Mouse (Mus musculus) layer of hippocampus, adult 9-11 months (tissue): ENCODE results near the gene Lrrc8c.

Source experiments
- DNase-seq: peaks from one replicate; pipeline ENCODE4 v3.0.0; 2022

Gene Lrrc8c

GRCm38 (mm10) chr5:105508813-105509212 is 10.4 kb upstream of the Lrrc8c start:
- DNase-seq: no peak

GRCm38 (mm10) chr5:105512297-105512696 is 6.9 kb upstream of the Lrrc8c start:
- DNase-seq: no peak

- DNase-seq: no peak
These were observed 3.7 kb upstream of the Lrrc8c start for GRCm38 (mm10) chr5:105515532-105515931.

GRCm38 (mm10) chr5:105516290-105516689 is 2.9 kb upstream of the Lrrc8c start:
- DNase-seq: no peak

GRCm38 (mm10) chr5:105517992-105518625 is 1.1 kb upstream of the Lrrc8c start:
- DNase-seq: no peak

GRCm38 (mm10) chr5:105518626-105519095 is 527 bp upstream of the Lrrc8c start:
- DNase-seq: peak; percentile 45

- DNase-seq: no peak
These were observed 750 bp downstream of the Lrrc8c start for GRCm38 (mm10) chr5:105519976-105520300.

GRCm38 (mm10) chr5:105520442-105520965 is 1.3 kb downstream of the Lrrc8c start:
- no peak for DNase-seq

GRCm38 (mm10) chr5:105523452-105523851 is 4.3 kb downstream of the Lrrc8c start:
- DNase-seq: no peak

- DNase-seq: no peak
These were observed 5.8 kb downstream of the Lrrc8c start for GRCm38 (mm10) chr5:105525004-105525403.

- no peak for DNase-seq
These were observed 7.0 kb downstream of the Lrrc8c start for GRCm38 (mm10) chr5:105526107-105526645.

GRCm38 (mm10) chr5:105526766-105527165 is 7.6 kb downstream of the Lrrc8c start:
- no peak for DNase-seq

GRCm38 (mm10) chr5:105527477-105528331 is 8.5 kb downstream of the Lrrc8c start:
- no peak for DNase-seq

GRCm38 (mm10) chr5:105530576-105530975 is 11.4 kb downstream of the Lrrc8c start:
- DNase-seq: no peak

GRCm38 (mm10) chr5:105535186-105535585 is 16.0 kb downstream of the Lrrc8c start:
- DNase-seq: no peak

GRCm38 (mm10) chr5:105536172-105536571 is 17.0 kb downstream of the Lrrc8c start:
- DNase-seq: no peak

- no peak for DNase-seq
These were observed 18.0 kb downstream of the Lrrc8c start for GRCm38 (mm10) chr5:105537101-105537723.

GRCm38 (mm10) chr5:105541051-105541450 is 21.9 kb downstream of the Lrrc8c start:
- DNase-seq: no peak

GRCm38 (mm10) chr5:105545126-105545525 is 25.9 kb downstream of the Lrrc8c start:
- no peak for DNase-seq

- no peak for DNase-seq
These were observed 27.9 kb downstream of the Lrrc8c start for GRCm38 (mm10) chr5:105547115-105547514.

GRCm38 (mm10) chr5:105551808-105552207 is 32.6 kb downstream of the Lrrc8c start:
- no peak for DNase-seq

- no peak for DNase-seq
These were observed 37.1 kb downstream of the Lrrc8c start for GRCm38 (mm10) chr5:105556291-105556690.

GRCm38 (mm10) chr5:105557346-105557745 is 38.2 kb downstream of the Lrrc8c start:
- DNase-seq: no peak
